9 mouse cellular contexts compared by ENCODE assay signal in genomic region chr16:14371367-14371766, GRCm38 (mm10). TPM values are rescaled to one million over a fixed set of nuclear protein-coding genes. Genes with fewer than 3 reads are reported as not detected.
DNase-seq lines count a peak whose midpoint lies in the region; ATAC-seq and TF ChIP-seq lines count a peak whose summit lies in the region.
"Had no signal": no experiment of that assay in that cellular context is flagged by ENCODE, and none has a peak within 500 bp of the region (broad histone marks: within the 10 kb centered on the region; RNA-seq: fewer than 3 reads in every experiment).

No protein-coding gene starts in this region.

- peak overlapping the region; percentile 26; the same call in 1 of the 2 replicates for H3K27ac ChIP-seq in lung, embryonic 16.5 days (ENCODE audit: low read length)

- 63% methylated on average over 1 of the region's 1 CpGs for WGBS in lung, embryonic 16.5 days
- 79% methylated on average over 1 of the region's 1 CpGs for WGBS in lung, adult 2 months

- no peak for TF ChIP-seq POLR2A in lung, adult 2 months (IDR thresholded peaks at IDR 0.05; ENCODE audit: borderline replicate concordance, extremely low read depth, low read depth, low read length)

- H3K9ac ChIP-seq in lung, embryonic 16.5 days (ENCODE audit: low read length), result no peak overlapping the region

- H3K4me1 ChIP-seq in lung, embryonic 16.5 days (replicated peaks; ENCODE audit: control insufficient read depth, insufficient read depth, low read length), result peaks cover 12% of the 10 kb centered on the region
- H3K4me1 ChIP-seq in lung, adult 2 months (ENCODE audit: control insufficient read depth, insufficient read depth, low read length), result peaks cover 3% of the 10 kb centered on the region; the same call in 1 of the 2 replicates

- no peak overlapping the region for H3K4me2 ChIP-seq in lung, embryonic 16.5 days (ENCODE audit: low read depth, low read length)

- peak; percentile 46 for ATAC-seq in lung, embryonic 16.5 days (ENCODE audit: low read depth)

- no peak for TF ChIP-seq CTCF in lung, adult 2 months (IDR thresholded peaks at IDR 0.05; ENCODE audit: insufficient read depth, low read length)

- H3K36me3 ChIP-seq in lung, embryonic 16.5 days (ENCODE audit: control insufficient read depth, insufficient read depth, low read length), result no peaks in the 10 kb centered on the region

- no peaks in the 10 kb centered on the region for H3K27me3 ChIP-seq in lung, embryonic 16.5 days (ENCODE audit: control insufficient read depth, insufficient read depth, low read depth, low read length)
- H3K27me3 ChIP-seq: CH12.LX had no signal

- H3K4me3 ChIP-seq in lung, embryonic 16.5 days (ENCODE audit: low read length), result no peak overlapping the region
- no peak overlapping the region for H3K4me3 ChIP-seq in lung, adult 2 months (replicated peaks; ENCODE audit: extremely low read depth, low read depth, low read length)

- no peaks in the 10 kb centered on the region for H3K9me3 ChIP-seq in lung, embryonic 16.5 days (ENCODE audit: control insufficient read depth, low read length)

- DNase-seq in cerebellum, postnatal 25 days, result peak; percentile 45 to 48
- no peak for DNase-seq in cerebellum, adult 8-10 months
- no peak for DNase-seq in lung, adult 2 months
- peak; percentile 46 for DNase-seq in heart, postnatal 4 days
- DNase-seq in right cerebral cortex, postnatal 10 days (ENCODE audit: low spot score in 2 of 2), result peak; percentile 63 to 81
- no peak for DNase-seq in natural killer cell, adult 2 months (ENCODE audit: low spot score in 2 of 2)
- DNase-seq in spleen, postnatal 4 days (ENCODE audit: low spot score in 2 of 2), result no peak

RNA-seq across cellular contexts. Expression of gene Abcc1, which starts 10.0 kb away (rescaled TPM):
- polyA plus RNA-seq in lung, embryonic 16.5 days (2015; fragmentation: Nextera tagmentation; extraction: Ambion mirVana), result 8.8 and 9.2 TPM in 2 replicates
- polyA plus RNA-seq in lung, adult 2 months (2012; rRNA removed), result 28.7 and 32.8 TPM in 2 replicates
- total RNA-seq in heart, postnatal 4 days (2021), result 10 to 100 TPM; 10.8 to 11.7 TPM

RNA-seq across cellular contexts. Expression of gene Fopnl, which starts 54.2 kb away (rescaled TPM):
- 159 TPM in 2 replicates for polyA plus RNA-seq in lung, embryonic 16.5 days (2015; fragmentation: Nextera tagmentation; extraction: Ambion mirVana)
- 21.0 and 33.3 TPM in 2 replicates for polyA plus RNA-seq in lung, adult 2 months (2012; rRNA removed)
- 10 to 100 TPM; 55.9 to 56.0 TPM for total RNA-seq in heart, postnatal 4 days (2021)

Comparison
In these comparisons a context has a peak if more than half of its experiments do, and no peak if none do; other contexts are left out.
1. DNase-seq: peak in cerebellum, postnatal 25 days (2 of 2), heart, postnatal 4 days (single experiment) and right cerebral cortex, postnatal 10 days (2 of 2); none in cerebellum, adult 8-10 months (single experiment), lung, adult 2 months (single experiment), natural killer cell, adult 2 months (0 of 2) and spleen, postnatal 4 days (0 of 2).